Mouse (Mus musculus): ENCODE measurements around the gene Trp53bp2. TPM values are rescaled to one million over a fixed set of nuclear protein-coding genes. Genes with fewer than 3 reads are reported as not detected.

The Trp53bp2 gene
- polyA plus RNA-seq, 1 experiment from 2014 or later = 32.5 TPM

DNA sequence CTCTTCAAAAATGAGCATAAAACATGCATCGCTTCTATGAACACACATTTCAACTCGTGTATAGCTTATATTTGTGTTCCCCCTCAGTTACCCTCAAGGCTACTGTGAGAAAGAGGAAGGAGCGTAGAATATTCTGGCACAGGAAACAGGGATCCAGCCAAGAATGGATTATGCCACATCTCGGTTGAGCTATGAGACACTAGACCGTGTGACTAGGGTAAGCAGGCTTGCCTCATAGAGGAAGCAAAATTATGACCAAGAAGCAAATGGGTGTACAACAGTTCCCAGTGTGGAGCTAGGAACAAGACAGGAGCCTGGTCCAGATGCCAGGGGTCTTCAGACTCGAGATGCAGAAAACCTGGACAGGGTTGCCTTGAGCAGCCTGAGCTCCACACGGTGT lies 28.3 kb upstream of the Trp53bp2 start:
- ATAC-seq (ENCODE audit: low FRiP score) = no peak
- Histone ChIP-seq H3K27ac (no peak overlapping the region), H3K4me3 (replicated peaks) (no peak overlapping the region), H3K36me3 (replicated peaks) (no peaks in the 10 kb centered on the region), H3K9me3 (no peaks in the 10 kb centered on the region), H3K4me1 (peaks cover 7% of the 10 kb centered on the region), H3K4me2 (no peak overlapping the region), H3K27me3 (no peaks in the 10 kb centered on the region), H3K9ac (no peak overlapping the region)
- 88% methylated on average over 7 of the region's 7 CpGs for WGBS

DNA sequence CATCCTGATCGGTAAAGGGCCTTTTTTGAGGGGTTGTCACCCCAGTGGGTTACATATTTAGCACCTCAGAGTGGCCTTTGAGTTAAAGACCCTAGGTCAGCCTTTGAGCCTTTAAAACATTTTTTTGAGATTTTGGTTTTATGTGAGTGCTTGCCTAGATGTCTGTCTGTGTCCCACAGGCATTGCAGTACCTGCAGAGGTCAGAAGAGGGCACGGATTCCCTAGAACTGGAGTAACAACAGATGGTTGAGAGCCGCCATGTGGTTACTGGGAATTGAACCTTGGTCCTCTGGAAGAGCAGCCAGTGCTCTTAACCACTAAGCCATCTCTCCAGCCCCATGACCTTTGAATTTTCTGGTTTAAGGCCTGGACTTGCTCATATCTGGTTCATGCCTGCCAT lies 27.6 kb upstream of the Trp53bp2 start:
- ATAC-seq (ENCODE audit: low FRiP score) = no peak
- WGBS = 81% methylated on average over 3 of the region's 3 CpGs
- Histone ChIP-seq H3K36me3 (replicated peaks) (no peaks in the 10 kb centered on the region), H3K27ac (no peak overlapping the region), H3K27me3 (no peaks in the 10 kb centered on the region), H3K4me2 (no peak overlapping the region), H3K4me3 (replicated peaks) (no peak overlapping the region), H3K9me3 (no peaks in the 10 kb centered on the region), H3K4me1 (peaks cover 7% of the 10 kb centered on the region), H3K9ac (no peak overlapping the region)

DNA sequence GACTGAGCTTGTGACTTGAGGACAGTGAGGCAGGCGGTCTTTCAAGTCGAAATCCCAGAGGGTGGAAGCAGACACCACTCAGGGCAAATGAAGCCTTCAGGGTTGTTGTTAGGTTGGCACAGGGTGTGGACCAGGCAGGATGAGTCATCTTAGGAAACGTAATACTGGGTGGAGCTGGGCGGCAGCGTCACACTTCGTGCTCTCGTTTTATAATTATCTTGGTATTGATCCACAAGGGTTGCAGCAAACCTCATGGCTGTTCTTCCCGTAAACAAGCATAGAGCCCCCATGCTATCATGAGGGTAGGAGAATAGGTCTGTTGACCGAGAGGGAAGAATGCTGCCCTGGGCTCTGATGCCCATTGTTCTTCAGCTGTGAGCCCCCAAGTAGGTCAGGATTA lies 25.9 kb upstream of the Trp53bp2 start:
- H3K4me3 ChIP-seq (replicated peaks) = no peak overlapping the region
- no peak overlapping the region for H3K9ac ChIP-seq
- no peaks in the 10 kb centered on the region for H3K36me3 ChIP-seq (replicated peaks)
- 11% methylated on average over 9 of the region's 9 CpGs for WGBS
- peaks cover 7% of the 10 kb centered on the region for H3K4me1 ChIP-seq
- no peak overlapping the region for H3K4me2 ChIP-seq
- H3K27me3 ChIP-seq = no peaks in the 10 kb centered on the region
- no peak for ATAC-seq (ENCODE audit: low FRiP score)
- H3K9me3 ChIP-seq = no peaks in the 10 kb centered on the region
- no peak overlapping the region for H3K27ac ChIP-seq

DNA sequence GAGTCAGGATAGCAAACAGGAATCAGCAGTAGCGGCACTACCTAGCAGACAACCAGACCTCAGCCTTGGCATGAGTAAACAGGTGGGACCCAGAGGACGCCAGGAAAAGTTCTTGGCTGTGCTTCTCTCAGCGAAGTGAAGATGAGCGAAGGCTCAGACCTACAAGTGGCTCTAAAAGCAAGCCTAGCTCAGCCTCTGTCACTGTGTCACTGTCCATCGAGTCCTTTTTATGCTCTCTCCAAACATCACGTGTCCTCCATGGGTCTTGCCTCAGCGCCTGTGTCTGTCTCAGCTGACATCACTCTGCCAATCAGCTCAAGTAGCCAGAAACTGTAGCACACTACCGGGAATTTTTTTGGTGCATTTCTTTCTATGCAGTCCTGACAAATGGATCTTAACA lies 22.5 kb upstream of the Trp53bp2 start:
- no peak overlapping the region for H3K4me2 ChIP-seq
- WGBS = 94% methylated on average over 8 of the region's 8 CpGs
- ATAC-seq (ENCODE audit: low FRiP score) = no peak
- no peak overlapping the region for H3K27ac ChIP-seq
- no peaks in the 10 kb centered on the region for H3K27me3 ChIP-seq
- H3K4me3 ChIP-seq (replicated peaks) = no peak overlapping the region
- H3K9me3 ChIP-seq = no peaks in the 10 kb centered on the region
- H3K36me3 ChIP-seq (replicated peaks) = no peaks in the 10 kb centered on the region
- peaks cover 7% of the 10 kb centered on the region for H3K4me1 ChIP-seq
- no peak overlapping the region for H3K9ac ChIP-seq

DNA sequence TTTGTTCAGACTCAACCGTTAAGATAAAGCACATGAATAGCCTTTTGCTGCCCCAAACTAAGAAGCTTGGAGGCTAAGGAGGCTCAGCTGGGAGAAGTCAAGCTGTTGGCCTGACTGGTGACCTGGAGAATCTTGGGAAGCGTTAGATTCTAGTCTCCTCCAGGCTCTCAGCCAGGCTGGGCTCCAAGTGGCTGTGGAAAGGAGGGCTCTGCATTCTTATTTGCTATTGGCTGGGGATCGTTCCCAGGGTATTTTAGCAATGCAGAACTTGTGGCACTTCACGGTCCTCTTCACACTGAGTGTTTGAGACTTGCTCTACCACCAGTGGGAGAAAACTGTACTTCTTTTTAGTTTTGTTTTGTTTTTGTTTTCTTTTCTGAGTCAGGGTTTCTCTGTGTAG lies 20.2 kb upstream of the Trp53bp2 start:
- 66% methylated on average over 4 of the region's 4 CpGs for WGBS
- H3K4me1 ChIP-seq = no peaks in the 10 kb centered on the region
- ATAC-seq (ENCODE audit: low FRiP score) = no peak
- no peaks in the 10 kb centered on the region for H3K36me3 ChIP-seq (replicated peaks)
- no peak overlapping the region for H3K4me2 ChIP-seq
- no peak overlapping the region for H3K27ac ChIP-seq
- no peaks in the 10 kb centered on the region for H3K9me3 ChIP-seq
- H3K27me3 ChIP-seq = no peaks in the 10 kb centered on the region
- no peak overlapping the region for H3K9ac ChIP-seq
- H3K4me3 ChIP-seq (replicated peaks) = no peak overlapping the region

DNA sequence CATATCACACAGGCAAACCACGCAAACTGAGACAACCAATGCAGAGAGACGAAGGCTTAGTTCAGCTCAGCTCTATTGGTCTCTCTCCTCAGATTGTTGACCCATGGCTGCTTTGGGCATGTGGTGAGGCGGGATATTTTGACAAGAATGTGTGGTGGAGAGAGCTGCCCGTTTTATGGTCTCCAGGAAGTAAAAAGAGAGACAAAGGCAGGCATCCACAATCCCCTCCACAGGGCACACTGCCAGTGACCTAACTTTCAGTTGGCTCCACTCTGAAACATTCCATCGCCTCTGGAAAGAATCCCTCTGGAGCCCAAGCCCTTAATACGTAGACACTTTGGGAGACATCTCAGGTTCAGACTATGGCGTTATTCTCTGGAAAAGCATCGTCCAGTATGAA lies 10.8 kb upstream of the Trp53bp2 start:
- Histone ChIP-seq H3K9ac (no peak overlapping the region), H3K27ac (no peak overlapping the region), H3K27me3 (no peaks in the 10 kb centered on the region), H3K4me1 (no peaks in the 10 kb centered on the region), H3K36me3 (replicated peaks) (no peaks in the 10 kb centered on the region), H3K4me2 (no peak overlapping the region), H3K4me3 (replicated peaks) (no peak overlapping the region), H3K9me3 (no peaks in the 10 kb centered on the region)
- ATAC-seq (ENCODE audit: low FRiP score) = no peak
- 80% methylated on average over 8 of the region's 8 CpGs for WGBS

DNA sequence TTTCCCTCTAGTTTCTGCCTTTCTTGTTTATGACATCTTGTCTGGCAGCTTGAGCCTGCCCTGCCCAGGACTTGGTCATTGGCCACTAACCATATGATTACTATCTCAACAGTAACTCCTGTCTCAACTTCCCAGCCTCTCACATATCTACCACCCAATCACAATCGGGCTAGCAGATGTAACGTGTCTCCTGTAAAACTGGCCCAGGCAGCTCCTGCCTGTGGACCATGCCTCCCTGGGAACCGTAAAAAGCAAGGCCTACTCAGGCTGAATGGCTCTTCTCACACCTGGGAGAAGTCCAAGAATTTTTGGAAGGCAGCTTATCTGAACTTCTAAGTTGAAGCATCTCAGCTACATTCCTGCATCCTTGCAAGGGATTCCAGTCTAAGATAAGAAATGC lies 10.2 kb upstream of the Trp53bp2 start:
- no peaks in the 10 kb centered on the region for H3K9me3 ChIP-seq
- H3K36me3 ChIP-seq (replicated peaks) = no peaks in the 10 kb centered on the region
- H3K9ac ChIP-seq = no peak overlapping the region
- ATAC-seq (ENCODE audit: low FRiP score) = no peak
- no peaks in the 10 kb centered on the region for H3K4me1 ChIP-seq
- H3K4me2 ChIP-seq = no peak overlapping the region
- H3K4me3 ChIP-seq (replicated peaks) = no peak overlapping the region
- 89% methylated on average over 3 of the region's 3 CpGs for WGBS
- no peak overlapping the region for H3K27ac ChIP-seq
- no peaks in the 10 kb centered on the region for H3K27me3 ChIP-seq

DNA sequence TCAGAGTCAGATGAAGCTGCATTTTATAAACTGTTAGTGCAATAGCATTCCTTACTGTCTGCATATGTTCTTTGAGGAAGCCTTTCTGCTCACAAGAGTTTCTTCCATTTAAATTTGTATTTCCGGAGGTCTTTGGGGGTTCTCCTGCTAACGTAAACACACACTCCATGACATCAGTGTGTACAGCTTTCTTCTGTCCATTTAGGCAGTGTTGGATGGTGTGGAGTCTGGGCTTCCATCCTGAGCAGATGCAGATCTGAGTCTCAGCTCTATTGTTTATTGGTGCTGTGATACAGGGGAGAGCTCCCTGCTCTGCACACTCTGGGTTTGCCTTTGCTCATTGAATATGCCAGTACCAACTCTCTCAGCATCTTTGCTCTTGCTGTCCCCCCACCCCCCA lies 9.8 kb upstream of the Trp53bp2 start:
- no peaks in the 10 kb centered on the region for H3K9me3 ChIP-seq
- WGBS = 91% methylated on average over 2 of the region's 2 CpGs

DNA sequence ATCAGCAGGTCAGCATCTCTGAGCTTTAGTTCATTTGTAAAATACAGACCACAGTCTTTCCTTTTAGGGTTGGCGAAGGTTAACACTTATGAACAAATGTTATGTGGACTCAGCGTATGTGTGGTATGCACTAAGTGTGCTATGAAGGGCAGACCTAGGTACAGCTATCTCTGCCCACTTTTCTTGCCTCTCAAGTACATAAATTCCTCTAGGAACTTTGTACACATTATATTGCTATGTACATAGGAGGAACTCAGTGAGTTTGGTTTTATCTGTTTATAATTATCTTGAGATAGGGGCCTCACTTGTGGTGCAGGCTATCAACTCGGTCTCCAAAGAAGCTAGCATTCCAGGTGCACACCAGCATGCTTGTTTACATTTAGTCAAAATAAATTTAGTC lies 9.1 kb upstream of the Trp53bp2 start:
- H3K9ac ChIP-seq = no peak overlapping the region
- H3K9me3 ChIP-seq = no peaks in the 10 kb centered on the region
- no peaks in the 10 kb centered on the region for H3K4me1 ChIP-seq
- H3K4me3 ChIP-seq (replicated peaks) = no peak overlapping the region
- no peaks in the 10 kb centered on the region for H3K36me3 ChIP-seq (replicated peaks)
- WGBS = 93% methylated on average over 3 of the region's 3 CpGs
- no peak overlapping the region for H3K4me2 ChIP-seq
- ATAC-seq (ENCODE audit: low FRiP score) = no peak
- no peaks in the 10 kb centered on the region for H3K27me3 ChIP-seq
- no peak overlapping the region for H3K27ac ChIP-seq

More for the DNA sequence above, 9.8 kb upstream of the Trp53bp2 start:
- H3K27me3 ChIP-seq = no peaks in the 10 kb centered on the region
- H3K4me1 ChIP-seq = no peaks in the 10 kb centered on the region
- H3K4me2 ChIP-seq = no peak overlapping the region
- no peaks in the 10 kb centered on the region for H3K36me3 ChIP-seq (replicated peaks)
- no peak overlapping the region for H3K9ac ChIP-seq
- H3K4me3 ChIP-seq (replicated peaks) = no peak overlapping the region
- ATAC-seq (ENCODE audit: low FRiP score) = no peak
- no peak overlapping the region for H3K27ac ChIP-seq

DNA sequence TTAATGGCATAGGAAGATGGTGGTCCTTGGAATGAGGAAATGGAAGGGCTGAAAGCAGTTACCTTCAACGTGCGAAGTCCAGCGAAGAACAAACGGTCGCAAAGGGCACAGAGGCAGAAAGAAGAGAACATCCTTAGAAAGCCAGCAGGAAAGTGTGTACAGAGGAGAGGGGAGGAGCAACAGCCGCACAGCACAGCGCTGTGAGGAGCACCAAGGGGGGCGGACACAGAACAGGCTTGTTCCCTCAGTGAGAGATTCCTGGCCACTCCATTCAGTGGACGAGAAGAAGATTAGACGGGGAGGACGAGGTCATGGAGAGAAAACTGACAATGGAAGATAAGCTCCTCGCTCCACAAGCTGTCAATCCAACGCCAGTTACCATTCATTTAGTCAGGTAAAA lies 5.9 kb upstream of the Trp53bp2 start:
- Histone ChIP-seq H3K4me1 (peaks cover 1% of the 10 kb centered on the region; the same call in 1 of the 2 replicates), H3K4me3 (replicated peaks) (no peak overlapping the region), H3K9ac (no peak overlapping the region), H3K27ac (no peak overlapping the region), H3K36me3 (replicated peaks) (no peaks in the 10 kb centered on the region), H3K27me3 (no peaks in the 10 kb centered on the region), H3K9me3 (no peaks in the 10 kb centered on the region), H3K4me2 (no peak overlapping the region)
- ATAC-seq (ENCODE audit: low FRiP score) = no peak
- 51% methylated on average over 13 of the region's 13 CpGs for WGBS

DNA sequence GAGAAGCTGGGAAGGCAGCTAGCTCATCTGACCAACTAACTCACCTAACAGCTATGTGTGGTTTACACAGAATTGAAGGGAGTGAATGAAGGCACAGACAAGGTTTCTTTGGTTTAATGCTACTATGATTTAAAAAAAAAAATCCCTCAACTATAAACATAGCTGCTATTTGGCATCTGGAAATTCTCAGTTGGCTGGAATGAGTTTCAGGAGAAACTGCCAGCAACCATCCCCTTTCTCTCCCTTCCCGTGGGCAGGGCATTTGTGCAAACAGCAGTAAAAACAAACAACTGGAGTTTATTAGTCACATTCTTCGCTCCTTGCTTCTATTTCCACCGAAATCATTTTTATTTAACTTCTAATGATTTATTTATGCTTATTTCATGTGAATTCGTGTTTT lies 2.4 kb upstream of the Trp53bp2 start:
- Histone ChIP-seq H3K36me3 (replicated peaks) (no peaks in the 10 kb centered on the region), H3K4me2 (no peak overlapping the region), H3K27me3 (no peaks in the 10 kb centered on the region), H3K27ac (no peak overlapping the region), H3K4me3 (replicated peaks) (no peak overlapping the region), H3K9ac (no peak overlapping the region), H3K9me3 (no peaks in the 10 kb centered on the region), H3K4me1 (peaks cover 16% of the 10 kb centered on the region)
- no peak for ATAC-seq (ENCODE audit: low FRiP score)
- 91% methylated on average over 4 of the region's 4 CpGs for WGBS

DNA sequence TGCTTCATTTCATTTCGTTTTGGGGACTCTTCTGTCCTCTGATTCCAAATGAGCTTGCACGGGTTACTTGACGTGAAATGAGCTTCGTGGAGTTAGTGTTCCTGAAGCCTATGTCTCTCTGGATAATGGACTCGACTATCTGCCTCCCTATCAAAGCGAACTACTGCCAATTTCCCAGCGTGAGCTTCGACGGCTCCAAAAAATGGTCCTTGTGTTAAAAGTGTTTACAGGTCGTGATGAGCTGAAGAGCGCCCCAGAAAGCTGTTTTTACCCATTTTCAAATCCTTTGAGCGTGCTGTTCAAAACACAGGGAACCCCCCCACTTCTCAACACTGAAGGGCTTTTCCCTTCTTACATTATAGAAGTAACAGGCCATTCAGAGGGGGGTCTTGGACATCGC lies 729 bp upstream of the Trp53bp2 start:
- Histone ChIP-seq H3K27me3 (no peaks in the 10 kb centered on the region), H3K27ac (peak overlapping the region; percentile 90), H3K4me1 (peaks cover 29% of the 10 kb centered on the region), H3K4me2 (peak overlapping the region; percentile 67), H3K36me3 (replicated peaks) (no peaks in the 10 kb centered on the region), H3K9ac (peak overlapping the region; percentile 92), H3K4me3 (replicated peaks) (peak overlapping the region; percentile 84), H3K9me3 (no peaks in the 10 kb centered on the region)
- WGBS = 4% methylated on average over 13 of the region's 13 CpGs
- no peak for ATAC-seq (ENCODE audit: low FRiP score)

DNA sequence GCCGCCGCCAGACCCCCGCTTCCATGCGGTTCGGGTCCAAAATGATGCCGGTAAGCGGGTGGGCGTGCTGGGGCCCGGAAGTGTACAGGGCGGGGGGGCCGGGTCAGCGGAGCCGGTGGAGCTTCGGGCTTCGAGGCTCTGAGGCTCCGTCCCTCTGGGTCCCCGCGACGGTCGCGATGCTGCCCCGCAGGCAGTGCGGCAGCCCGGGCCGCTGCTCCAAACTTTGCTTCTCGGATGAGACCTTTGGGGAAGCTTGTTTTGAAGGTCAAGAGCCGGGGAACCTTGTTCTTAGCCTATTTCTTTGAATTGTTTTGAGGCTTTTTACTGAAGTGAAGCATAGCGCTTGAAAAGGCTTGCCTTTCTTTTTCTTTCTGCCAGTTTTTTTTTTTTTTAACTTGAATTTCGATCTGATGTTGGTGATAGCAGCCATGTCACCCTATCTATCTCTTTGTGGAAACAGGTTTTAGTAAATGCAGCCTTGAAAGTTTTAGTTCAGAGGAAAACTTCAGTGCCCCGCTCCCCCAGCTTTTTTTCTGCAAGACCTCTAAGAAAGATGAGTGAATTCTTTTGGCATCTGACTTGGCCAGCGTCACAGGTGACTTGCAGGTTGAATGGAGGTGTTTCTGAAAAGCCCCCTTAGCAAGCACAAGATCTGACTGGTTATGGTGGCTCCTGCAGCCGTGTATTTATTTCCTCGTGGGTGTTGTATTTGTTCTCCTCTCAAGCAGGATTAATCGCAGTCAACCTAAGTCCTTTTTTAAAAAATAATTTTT lies 615 bp downstream of the Trp53bp2 start:
- ATAC-seq (ENCODE audit: low FRiP score) = peak; percentile 59; the same call in 1 of the 2 replicates
- H3K36me3 ChIP-seq (replicated peaks) = no peaks in the 10 kb centered on the region

More for the DNA sequence above, 615 bp downstream of the Trp53bp2 start:
- WGBS = 2% methylated on average over 33 of the region's 34 CpGs
- Histone ChIP-seq H3K4me2 (peak overlapping the region; percentile 67), H3K9ac (peak overlapping the region; percentile 92), H3K27me3 (no peaks in the 10 kb centered on the region), H3K4me1 (peaks cover 35% of the 10 kb centered on the region), H3K4me3 (replicated peaks) (peak overlapping the region; percentile 84), H3K27ac (peak overlapping the region; percentile 96), H3K9me3 (no peaks in the 10 kb centered on the region)
